Mouse (Mus musculus): Measurements from ENCODE around the gene Phf10. TPM values are rescaled to one million over a fixed set of nuclear protein-coding genes. Genes with fewer than 3 reads are reported as not detected.

Gene Phf10
- total and polyA plus RNA-seq, 2 experiments = 7.9 to 14.4 TPM

DNA sequence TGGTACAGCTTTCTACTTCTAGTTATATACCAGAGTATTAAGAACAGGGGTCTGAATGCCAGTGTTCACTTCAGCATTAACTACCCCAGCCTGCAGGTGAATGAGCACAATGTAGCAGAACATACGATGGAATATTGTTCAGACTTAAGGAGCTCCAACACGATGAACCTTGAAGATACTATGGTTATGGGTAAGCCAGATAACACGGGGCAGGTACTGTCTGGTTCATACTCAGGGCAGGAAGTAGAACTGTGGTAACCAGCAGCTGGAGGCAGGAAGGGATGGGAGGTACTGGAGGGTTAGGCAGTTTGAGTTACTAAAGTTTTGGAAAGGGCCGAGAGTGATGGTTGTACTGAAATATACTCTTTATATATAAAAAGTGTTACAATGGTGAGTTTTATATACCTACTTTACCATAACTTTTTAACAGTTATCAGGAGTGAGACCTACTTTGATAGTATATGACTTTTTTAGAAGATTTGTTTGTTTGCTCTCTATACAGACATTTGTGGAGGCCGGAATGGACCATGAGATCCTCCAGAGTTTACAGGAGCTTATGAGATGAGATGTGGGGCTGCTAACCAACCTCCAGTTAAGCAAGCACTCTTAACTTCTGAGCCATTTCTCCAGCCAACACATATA is 2.3 kb downstream of the Phf10 start:
- 82% methylated on average over 5 of the region's 5 CpGs for WGBS
- Histone ChIP-seq H3K27me3 (ENCODE audit: control insufficient read depth, insufficient read depth, low read length) (no peaks in the 10 kb centered on the region), H3K36me3 (ENCODE audit: control insufficient read depth, insufficient read depth, low read length) (peaks cover 8% of the 10 kb centered on the region), H3K27ac (replicated peaks; ENCODE audit: insufficient read depth, low read depth, low read length) (no peak overlapping the region), H3K4me3 (ENCODE audit: insufficient read depth, low read depth, low read length) (no peak overlapping the region), H3K79me2 (ENCODE audit: control insufficient read depth, insufficient read depth, low read length) (peaks cover 5% of the 10 kb centered on the region; the same call in 1 of the 2 replicates), H3K4me1 (ENCODE audit: control insufficient read depth, insufficient read depth, low read length) (peaks cover 5% of the 10 kb centered on the region), H3K9ac (ENCODE audit: low read depth, low read length) (no peak overlapping the region)
- no peak for TF ChIP-seq POLR2A (IDR thresholded peaks at IDR 0.05; ENCODE audit: extremely low read depth, insufficient read depth, low read length)
- no peak for TF ChIP-seq CTCF (IDR thresholded peaks at IDR 0.05; ENCODE audit: low read depth, low read length)
- no peak for DNase-seq (ENCODE audit: extremely low read depth, low read depth, low spot score)

DNA sequence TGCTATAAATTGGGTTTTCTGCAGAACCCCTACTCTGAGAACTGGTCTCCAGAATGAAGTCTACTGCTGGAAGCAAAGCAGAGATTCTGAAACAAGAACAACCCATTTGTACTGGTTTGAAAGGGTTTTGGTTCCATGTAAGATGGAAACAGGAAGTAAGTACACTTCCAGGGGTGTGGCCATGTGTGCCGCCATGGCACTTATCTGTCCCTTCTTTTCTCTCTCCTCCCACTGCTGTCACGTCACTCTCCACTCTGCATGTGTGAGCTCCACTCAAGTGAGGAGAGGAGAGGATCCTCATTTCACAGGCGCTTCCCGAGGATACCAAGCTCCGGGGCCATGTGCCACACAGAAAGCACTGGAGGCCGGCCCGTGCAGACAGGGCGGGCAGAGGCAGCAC is 7.6 kb downstream of the Phf10 start:
- WGBS = 82% methylated on average over 8 of the region's 8 CpGs
- H3K27ac ChIP-seq (replicated peaks; ENCODE audit: insufficient read depth, low read depth, low read length) = no peak overlapping the region
- peaks cover 30% of the 10 kb centered on the region for H3K36me3 ChIP-seq (ENCODE audit: control insufficient read depth, insufficient read depth, low read length)

GRCm38 (mm10) chr17:14949161-14949827 is 11.8 kb downstream of the Phf10 start:
- H3K27ac ChIP-seq (replicated peaks; ENCODE audit: insufficient read depth, low read depth, low read length) = no peak overlapping the region
- peaks cover 4% of the 10 kb centered on the region; the same call in 1 of the 2 replicates for H3K4me1 ChIP-seq (ENCODE audit: control insufficient read depth, insufficient read depth, low read length)
- H3K9ac ChIP-seq (ENCODE audit: low read depth, low read length) = no peak overlapping the region
- no peak for TF ChIP-seq CTCF (IDR thresholded peaks at IDR 0.05; ENCODE audit: low read depth, low read length)
- TF ChIP-seq POLR2A (IDR thresholded peaks at IDR 0.05; ENCODE audit: extremely low read depth, insufficient read depth, low read length) = no peak
- H3K27me3 ChIP-seq (ENCODE audit: control insufficient read depth, insufficient read depth, low read length) = no peaks in the 10 kb centered on the region
- no peaks in the 10 kb centered on the region for H3K79me2 ChIP-seq (ENCODE audit: control insufficient read depth, insufficient read depth, low read length)
- H3K4me3 ChIP-seq (ENCODE audit: insufficient read depth, low read depth, low read length) = no peak overlapping the region
- DNase-seq (ENCODE audit: extremely low read depth, low read depth, low spot score) = no peak
- 61% methylated on average over 7 of the region's 7 CpGs for WGBS
- peaks cover 32% of the 10 kb centered on the region for H3K36me3 ChIP-seq (ENCODE audit: control insufficient read depth, insufficient read depth, low read length)

More for the DNA sequence above, 7.6 kb downstream of the Phf10 start:
- no peaks in the 10 kb centered on the region for H3K27me3 ChIP-seq (ENCODE audit: control insufficient read depth, insufficient read depth, low read length)
- no peak overlapping the region for H3K9ac ChIP-seq (ENCODE audit: low read depth, low read length)
- H3K4me1 ChIP-seq (ENCODE audit: control insufficient read depth, insufficient read depth, low read length) = no peaks in the 10 kb centered on the region
- TF ChIP-seq CTCF (IDR thresholded peaks at IDR 0.05; ENCODE audit: low read depth, low read length) = no peak
- TF ChIP-seq POLR2A (IDR thresholded peaks at IDR 0.05; ENCODE audit: extremely low read depth, insufficient read depth, low read length) = no peak
- DNase-seq (ENCODE audit: extremely low read depth, low read depth, low spot score) = peak; percentile 24
- H3K4me3 ChIP-seq (ENCODE audit: insufficient read depth, low read depth, low read length) = no peak overlapping the region
- H3K79me2 ChIP-seq (ENCODE audit: control insufficient read depth, insufficient read depth, low read length) = peaks cover 1% of the 10 kb centered on the region; the same call in 1 of the 2 replicates

- no peak overlapping the region for H3K4me3 ChIP-seq (ENCODE audit: insufficient read depth, low read depth, low read length)
- peak; percentile 78 for DNase-seq (ENCODE audit: extremely low read depth, low read depth, low spot score)
- TF ChIP-seq POLR2A (IDR thresholded peaks at IDR 0.05; ENCODE audit: extremely low read depth, insufficient read depth, low read length) = no peak
- TF ChIP-seq CTCF (IDR thresholded peaks at IDR 0.05; ENCODE audit: low read depth, low read length) = no peak
- peaks cover 9% of the 10 kb centered on the region for H3K4me1 ChIP-seq (ENCODE audit: control insufficient read depth, insufficient read depth, low read length)
- H3K27me3 ChIP-seq (ENCODE audit: control insufficient read depth, insufficient read depth, low read length) = no peaks in the 10 kb centered on the region
- peaks cover 11% of the 10 kb centered on the region for H3K36me3 ChIP-seq (ENCODE audit: control insufficient read depth, insufficient read depth, low read length)
- no peak overlapping the region for H3K27ac ChIP-seq (replicated peaks; ENCODE audit: insufficient read depth, low read depth, low read length)
- WGBS = 94% methylated on average over 1 of the region's 1 CpGs
- H3K9ac ChIP-seq (ENCODE audit: low read depth, low read length) = no peak overlapping the region
- no peaks in the 10 kb centered on the region for H3K79me2 ChIP-seq (ENCODE audit: control insufficient read depth, insufficient read depth, low read length)
Measured at GRCm38 (mm10) chr17:14944551-14944950, 16.5 kb downstream of the Phf10 start.

DNA sequence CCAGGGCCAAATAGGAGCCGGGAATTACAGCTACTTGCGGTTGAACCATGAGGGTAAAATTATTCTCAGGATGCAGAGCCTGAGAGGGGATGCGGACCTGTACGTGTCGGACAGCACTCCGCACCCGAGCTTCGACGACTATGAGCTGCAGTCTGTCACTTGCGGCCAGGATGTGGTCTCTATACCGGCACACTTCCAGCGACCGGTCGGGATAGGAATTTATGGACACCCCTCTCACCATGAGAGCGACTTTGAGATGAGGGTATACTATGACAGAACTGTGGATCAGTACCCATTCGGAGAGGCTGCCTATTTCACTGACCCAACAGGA is 17.4 kb downstream of the Phf10 start:
- Histone ChIP-seq H3K36me3 (ENCODE audit: control insufficient read depth, insufficient read depth, low read length) (peaks cover 6% of the 10 kb centered on the region; the same call in 1 of the 2 replicates), H3K9ac (ENCODE audit: low read depth, low read length) (peak overlapping the region; percentile 73), H3K27ac (replicated peaks; ENCODE audit: insufficient read depth, low read depth, low read length) (peak overlapping the region; percentile 61; the same call in 1 of the 2 replicates), H3K27me3 (ENCODE audit: control insufficient read depth, insufficient read depth, low read length) (no peaks in the 10 kb centered on the region), H3K4me1 (ENCODE audit: control insufficient read depth, insufficient read depth, low read length) (peaks cover 9% of the 10 kb centered on the region), H3K79me2 (ENCODE audit: control insufficient read depth, insufficient read depth, low read length) (no peaks in the 10 kb centered on the region), H3K4me3 (ENCODE audit: insufficient read depth, low read depth, low read length) (peak overlapping the region; percentile 70)
- no peak for DNase-seq (ENCODE audit: extremely low read depth, low read depth, low spot score)
- WGBS = 5% methylated on average over 16 of the region's 16 CpGs
- no peak for TF ChIP-seq POLR2A (IDR thresholded peaks at IDR 0.05; ENCODE audit: extremely low read depth, insufficient read depth, low read length)
- TF ChIP-seq CTCF (IDR thresholded peaks at IDR 0.05; ENCODE audit: low read depth, low read length) = no peak
